Mouse (Mus musculus): Measurements from ENCODE around the gene Cxcl3. TPM values are rescaled to one million over a fixed set of nuclear protein-coding genes. Genes with fewer than 3 reads are reported as not detected.

The Cxcl3 gene
- total RNA-seq (2015; ENCODE audit: low replicate concordance) (not detected in 2 replicates), total RNA-seq (2017; ENCODE audit: low replicate concordance) (not detected in 2 replicates)

GRCm38 (mm10) chr5:90785659-90786588 lies at the start of gene Cxcl3:
Gene Cxcl3, plus strand, starts transcription at chr5:90786103.
- ATAC-seq (replicated peaks; ENCODE audit: low FRiP score, poor library complexity, severe bottlenecking), result peak; percentile 39; the same call in 1 of the 2 replicates

- ATAC-seq (replicated peaks; ENCODE audit: low FRiP score, poor library complexity, severe bottlenecking), result no peak
These were observed 43.9 kb upstream of the Cxcl3 start for GRCm38 (mm10) chr5:90742029-90742428.

- ATAC-seq (replicated peaks; ENCODE audit: low FRiP score, poor library complexity, severe bottlenecking), result no peak
These were observed 32.0 kb upstream of the Cxcl3 start for GRCm38 (mm10) chr5:90753934-90754333.

GRCm38 (mm10) chr5:90758020-90758605 lies 27.8 kb upstream of the Cxcl3 start:
- no peak for ATAC-seq (replicated peaks; ENCODE audit: low FRiP score, poor library complexity, severe bottlenecking)

- ATAC-seq (replicated peaks; ENCODE audit: low FRiP score, poor library complexity, severe bottlenecking), result no peak
These were observed 26.5 kb upstream of the Cxcl3 start, which contains the start of gene Cxcl5 for GRCm38 (mm10) chr5:90759077-90760065. Gene Cxcl5, plus strand, starts transcription at chr5:90759360.

GRCm38 (mm10) chr5:90760303-90760702 lies 25.6 kb upstream of the Cxcl3 start:
- no peak for ATAC-seq (replicated peaks; ENCODE audit: low FRiP score, poor library complexity, severe bottlenecking)

GRCm38 (mm10) chr5:90760844-90761243 lies 25.1 kb upstream of the Cxcl3 start:
- ATAC-seq (replicated peaks; ENCODE audit: low FRiP score, poor library complexity, severe bottlenecking), result no peak

- ATAC-seq (replicated peaks; ENCODE audit: low FRiP score, poor library complexity, severe bottlenecking), result no peak
These were observed 24.1 kb upstream of the Cxcl3 start for GRCm38 (mm10) chr5:90761834-90762233.

- ATAC-seq (replicated peaks; ENCODE audit: low FRiP score, poor library complexity, severe bottlenecking), result no peak
These were observed 21.8 kb upstream of the Cxcl3 start for GRCm38 (mm10) chr5:90763912-90764665.

GRCm38 (mm10) chr5:90765821-90766606 lies 19.9 kb upstream of the Cxcl3 start:
- ATAC-seq (replicated peaks; ENCODE audit: low FRiP score, poor library complexity, severe bottlenecking), result no peak

GRCm38 (mm10) chr5:90768218-90768617 lies 17.7 kb upstream of the Cxcl3 start, which contains the start of gene Ppbp:
Gene Ppbp, plus strand, starts transcription at chr5:90768518.
- ATAC-seq (replicated peaks; ENCODE audit: low FRiP score, poor library complexity, severe bottlenecking), result no peak

GRCm38 (mm10) chr5:90771369-90771768 lies 14.5 kb upstream of the Cxcl3 start:
- ATAC-seq (replicated peaks; ENCODE audit: low FRiP score, poor library complexity, severe bottlenecking), result no peak

- no peak for ATAC-seq (replicated peaks; ENCODE audit: low FRiP score, poor library complexity, severe bottlenecking)
These were observed 13.8 kb upstream of the Cxcl3 start, which contains the start of gene Pf4 for GRCm38 (mm10) chr5:90771880-90772653. Gene Pf4, plus strand, starts transcription at chr5:90772435.

GRCm38 (mm10) chr5:90775562-90775961 lies 10.3 kb upstream of the Cxcl3 start:
- peak; percentile 39; the same call in 1 of the 2 replicates for ATAC-seq (replicated peaks; ENCODE audit: low FRiP score, poor library complexity, severe bottlenecking)

- ATAC-seq (replicated peaks; ENCODE audit: low FRiP score, poor library complexity, severe bottlenecking), result no peak
These were observed 8.3 kb upstream of the Cxcl3 start for GRCm38 (mm10) chr5:90777621-90778020.

GRCm38 (mm10) chr5:90778856-90779255 lies 7.0 kb upstream of the Cxcl3 start:
- ATAC-seq (replicated peaks; ENCODE audit: low FRiP score, poor library complexity, severe bottlenecking), result no peak

- no peak for ATAC-seq (replicated peaks; ENCODE audit: low FRiP score, poor library complexity, severe bottlenecking)
These were observed 2.2 kb upstream of the Cxcl3 start for GRCm38 (mm10) chr5:90783697-90784096.

Measured in erythroid progenitor cell, adult 5-6 weeks (primary cell).